Mouse (Mus musculus) kidney, embryonic 14.5 days (tissue): ENCODE results near the gene Trim37. TPM values are rescaled to one million over a fixed set of nuclear protein-coding genes. Genes with fewer than 3 reads are reported as not detected.

Source experiments
- ATAC-seq: fragments of 200-750 bp; cut with Nextera tagmentation; 2 replicates; pipeline ENCODE4 v1.8.0; 2017; ENCODE audit warnings: moderate number of reproducible peaks, mild to moderate bottlenecking, moderate TSS enrichment, moderate library complexity; ENCODE audit not compliant: low FRiP score, low TSS enrichment
- H3K27ac ChIP-seq: fragments of 300-500 bp; sonication (generic); 2 replicates; pipeline ENCODE4 v1.5.1; 2014; ENCODE audit warnings: low read depth, mild to moderate bottlenecking, low read length, moderate library complexity, mixed read lengths
- H3K27me3 ChIP-seq: fragments of 300-500 bp; sonication (generic); 2 replicates; pipeline ENCODE4 v1.6.1; 2014; ENCODE audit warnings: mild to moderate bottlenecking, low read length; ENCODE audit not compliant: control insufficient read depth, insufficient read depth
- H3K36me3 ChIP-seq: fragments of 300-500 bp; sonication (generic); 2 replicates; pipeline ENCODE4 v1.6.1; 2014; ENCODE audit warnings: low read length, mixed read lengths; ENCODE audit not compliant: control insufficient read depth, insufficient read depth
- H3K4me1 ChIP-seq: fragments of 300-500 bp; sonication (generic); 2 replicates; pipeline ENCODE4 v1.6.1; 2014; ENCODE audit warnings: low read length, mixed read lengths; ENCODE audit not compliant: control insufficient read depth, insufficient read depth
- H3K4me2 ChIP-seq: fragments of 300-500 bp; sonication (generic); replicated peaks from 2 replicates; pipeline ENCODE4 v1.6.1; 2014; ENCODE audit warnings: low read depth, mild to moderate bottlenecking, low read length
- H3K4me3 ChIP-seq: fragments of 300-500 bp; sonication (generic); 2 replicates; pipeline ENCODE4 v1.5.1; 2014; ENCODE audit warnings: mild to moderate bottlenecking, low read length
- H3K9ac ChIP-seq: fragments of 300-500 bp; sonication (generic); 2 replicates; pipeline ENCODE4 v1.6.1; 2014; ENCODE audit warnings: low read depth, mild to moderate bottlenecking, low read length, moderate library complexity
- H3K9me3 ChIP-seq: fragments of 300-500 bp; sonication (generic); 2 replicates; pipeline ENCODE4 v1.6.1; 2016; ENCODE audit warnings: low read length; ENCODE audit not compliant: control insufficient read depth
- WGBS: fragments of 180-500 bp; shearing (Covaris S2); extraction: QIAGEN DNeasy Blood & Tissue Kit; methylation state at CpG from one replicate; pipeline ENCODE4 v1.1.7; 2014; 5-methylcytosine and 5-hydroxymethylcytosine counted together
- polyA plus RNA-seq: library from polyadenylated mRNA; unstranded; fragments of >200 nt; fragmentation: Nextera tagmentation; extraction: Ambion mirVana; gene quantifications from 2 replicates; pipeline ENCODE4 v1.2.1, GENCODE M21; 2014

The Trim37 gene
- polyA plus RNA-seq = 20.6 and 41.4 TPM in 2 replicates

DNA sequence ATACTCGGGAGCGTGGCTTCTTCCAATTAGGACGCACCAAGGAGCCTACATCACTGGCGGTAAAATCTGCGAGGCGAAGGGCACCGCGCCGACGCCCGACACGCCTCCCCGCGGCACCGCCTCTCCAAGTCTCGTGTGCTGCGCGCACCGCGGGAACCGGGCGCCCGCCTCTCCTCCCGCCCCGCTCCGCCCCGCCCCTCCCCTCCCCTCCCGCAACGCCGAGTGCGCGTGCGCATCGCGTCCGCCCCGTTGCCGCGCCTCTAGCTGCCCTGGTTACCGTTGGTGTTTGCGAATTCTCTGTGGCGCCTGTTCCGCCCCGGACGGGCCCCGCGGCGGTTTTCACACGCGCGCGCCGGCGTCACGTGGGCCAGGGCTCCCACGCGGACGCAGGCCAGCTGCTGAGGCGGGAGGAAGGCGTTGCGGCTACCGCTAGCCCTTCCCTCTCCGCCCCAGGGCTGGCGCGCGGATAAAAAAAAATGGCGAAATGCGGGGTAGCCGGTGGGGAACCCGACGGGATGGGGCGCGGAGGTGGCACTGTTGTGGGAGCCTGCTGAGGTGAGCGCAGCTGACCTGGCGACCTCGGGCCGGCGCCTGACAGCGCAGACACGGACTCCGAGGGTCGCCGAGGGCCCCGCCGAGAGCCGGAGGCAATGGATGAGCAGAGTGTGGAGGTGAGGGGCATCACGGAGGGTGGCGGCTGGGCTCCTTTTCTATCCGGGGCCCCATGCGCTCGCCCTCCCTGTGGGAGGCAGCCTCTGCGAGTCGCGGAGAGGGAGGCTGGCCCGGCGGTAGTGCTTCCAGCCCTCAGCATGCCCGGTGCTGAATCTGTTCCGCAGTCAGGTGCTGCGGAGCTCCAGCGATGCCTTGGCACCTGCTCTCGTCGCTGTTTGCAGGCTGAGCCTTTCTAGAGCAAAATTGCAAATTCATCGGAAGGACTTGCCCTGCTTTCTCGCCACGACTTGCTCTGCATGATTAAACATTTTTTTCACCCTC, at the start of gene Trim37:
Gene Trim37 (plus strand): TSS at position 254 of the 993 bp plus-strand sequence.
- H3K27me3 ChIP-seq = no peaks in the 10 kb centered on the region
- H3K9me3 ChIP-seq = no peaks in the 10 kb centered on the region
- under 1% methylated on average over 91 of the region's 105 CpGs for WGBS
- peak within 1 kb of the TSS; percentile 51 for H3K4me2 ChIP-seq
- H3K4me3 ChIP-seq = peak within 1 kb of the TSS; percentile 76
- peaks cover 35% of the 10 kb centered on the region for H3K36me3 ChIP-seq
- H3K27ac ChIP-seq = peak within 1 kb of the TSS; percentile 86
- peak; percentile 95 for ATAC-seq
- H3K4me1 ChIP-seq = no peaks in the 10 kb centered on the region; the same call in none of the 2 replicates
- peak within 1 kb of the TSS; percentile 62 for H3K9ac ChIP-seq

DNA sequence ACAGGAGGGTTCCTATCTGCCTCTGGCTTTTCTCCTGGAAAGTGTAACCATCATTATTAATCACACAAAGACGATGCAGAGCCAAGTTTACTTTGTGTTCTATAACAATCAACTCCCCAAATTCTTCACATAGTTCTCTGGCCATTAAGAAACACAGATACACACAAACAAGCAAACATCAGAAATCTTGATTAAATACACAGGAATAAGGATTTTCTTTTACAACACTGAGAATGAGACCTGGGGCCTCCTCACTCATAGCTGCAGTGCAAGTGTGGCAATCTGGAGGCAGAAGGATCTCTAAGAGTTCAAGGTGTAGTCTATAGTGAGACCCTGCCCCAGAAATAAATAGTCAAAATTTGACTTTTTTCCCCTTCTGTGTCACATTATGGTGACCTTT, 43.2 kb upstream of the Trim37 start:
- ATAC-seq = no peak
- no peak overlapping the region for H3K4me2 ChIP-seq
- no peak overlapping the region for H3K9ac ChIP-seq
- H3K9me3 ChIP-seq = no peaks in the 10 kb centered on the region
- WGBS = 81% methylated on average over 1 of the region's 1 CpGs
- H3K4me3 ChIP-seq = no peak overlapping the region
- peaks cover 12% of the 10 kb centered on the region for H3K4me1 ChIP-seq
- H3K27ac ChIP-seq = no peak overlapping the region
- H3K36me3 ChIP-seq = peaks cover 45% of the 10 kb centered on the region
- no peaks in the 10 kb centered on the region for H3K27me3 ChIP-seq

DNA sequence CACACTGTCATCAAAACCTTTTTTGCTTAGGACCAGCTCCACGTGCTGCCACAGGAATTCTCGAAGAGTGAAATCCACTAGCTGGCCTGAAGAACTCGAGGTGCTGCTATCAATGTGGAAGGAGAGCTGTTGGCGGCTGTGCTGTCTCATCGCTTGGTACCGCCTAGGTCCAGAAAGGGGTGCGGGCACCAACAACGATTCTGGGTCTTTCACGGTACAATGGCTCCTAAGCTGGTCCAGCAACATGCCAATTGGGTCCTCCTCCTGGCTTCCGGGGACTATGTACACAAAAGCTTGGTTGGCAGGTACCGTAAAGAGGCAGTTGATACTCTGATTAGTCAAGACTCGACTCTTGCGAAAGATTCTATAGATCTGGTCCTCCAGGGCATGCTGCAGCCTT, 41.4 kb upstream of the Trim37 start:
- ATAC-seq = no peak
- Histone ChIP-seq H3K36me3 (peaks cover 43% of the 10 kb centered on the region), H3K9me3 (no peaks in the 10 kb centered on the region), H3K27ac (no peak overlapping the region), H3K9ac (peak overlapping the region; percentile 74; the same call in 1 of the 2 replicates), H3K27me3 (no peaks in the 10 kb centered on the region), H3K4me2 (peak overlapping the region; percentile 74), H3K4me3 (peak overlapping the region; percentile 75), H3K4me1 (peaks cover 12% of the 10 kb centered on the region)
- 88% methylated on average over 13 of the region's 13 CpGs for WGBS

DNA sequence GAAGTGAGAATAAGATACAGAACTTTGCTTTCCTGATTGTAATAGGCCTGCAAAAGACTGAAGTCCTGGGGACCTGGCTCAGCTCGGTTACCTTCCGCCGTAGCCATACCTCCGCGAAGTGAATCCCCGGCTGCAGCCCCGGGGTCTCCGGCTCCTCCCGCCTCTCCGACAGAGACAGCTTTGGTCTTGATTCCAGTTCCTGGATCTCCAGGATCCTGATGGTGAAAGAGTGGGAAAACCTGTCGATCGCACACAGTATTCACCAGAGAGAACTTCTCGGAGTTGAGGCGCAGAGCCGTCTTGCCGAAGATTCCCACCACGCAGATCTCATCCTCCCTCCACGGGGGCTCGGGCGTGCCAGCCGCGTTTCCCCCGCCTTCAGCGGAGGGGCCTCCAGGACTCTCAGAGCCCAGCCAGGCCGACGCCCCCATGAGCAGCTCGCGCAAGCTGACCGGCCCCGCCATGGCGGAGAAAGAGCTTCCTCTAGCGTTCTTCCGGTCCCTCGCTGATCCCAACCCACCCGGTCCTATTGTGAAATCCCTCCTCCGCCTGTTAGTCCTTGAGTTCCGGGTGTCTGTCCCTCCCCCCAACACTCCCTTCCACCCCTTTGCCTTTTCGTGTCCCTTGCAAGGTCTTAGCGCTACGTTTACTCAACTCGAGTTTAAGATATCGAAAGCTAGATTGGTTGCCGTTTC, 40.4 kb upstream of the Trim37 start, which contains the start of gene Smg8:
Gene Smg8 (minus strand): TSS at position 485 of the 695 bp plus-strand sequence.
- Histone ChIP-seq H3K9ac (peak within 1 kb of the TSS; percentile 74), H3K27me3 (no peaks in the 10 kb centered on the region), H3K4me2 (peak within 1 kb of the TSS; percentile 74), H3K4me3 (peak within 1 kb of the TSS; percentile 75), H3K27ac (peak within 1 kb of the TSS; percentile 30; the same call in 1 of the 2 replicates), H3K9me3 (no peaks in the 10 kb centered on the region), H3K4me1 (peaks cover 12% of the 10 kb centered on the region), H3K36me3 (peaks cover 43% of the 10 kb centered on the region)
- peak; percentile 93 for ATAC-seq
- WGBS = under 1% methylated on average over 43 of the region's 43 CpGs

DNA sequence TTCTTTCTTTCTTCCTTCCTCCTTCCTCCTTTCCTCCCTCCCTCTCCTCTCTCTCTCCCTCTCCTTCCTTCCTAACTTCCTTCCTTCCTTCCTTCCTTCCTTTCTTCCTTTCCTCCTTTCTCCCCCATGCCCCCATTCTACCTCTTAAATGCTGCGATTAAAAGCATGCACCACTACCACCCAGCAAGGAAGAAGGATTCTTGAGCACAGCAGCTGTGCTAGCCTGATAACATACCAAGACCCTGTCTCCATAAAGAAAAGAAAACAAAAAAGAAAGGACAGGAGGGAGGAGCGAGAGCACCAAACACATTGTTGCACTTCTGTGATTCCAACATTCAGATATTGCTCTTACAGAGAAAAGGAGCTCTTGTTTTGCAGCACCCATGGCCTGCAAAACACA, 39.7 kb upstream of the Trim37 start:
- Histone ChIP-seq H3K36me3 (peaks cover 45% of the 10 kb centered on the region), H3K4me3 (peak overlapping the region; percentile 75), H3K27ac (no peak overlapping the region), H3K27me3 (no peaks in the 10 kb centered on the region), H3K9me3 (no peaks in the 10 kb centered on the region), H3K4me1 (peaks cover 12% of the 10 kb centered on the region), H3K9ac (peak overlapping the region; percentile 74; the same call in 1 of the 2 replicates), H3K4me2 (peak overlapping the region; percentile 74)
- no peak for ATAC-seq
- 67% methylated on average over 2 of the region's 2 CpGs for WGBS

DNA sequence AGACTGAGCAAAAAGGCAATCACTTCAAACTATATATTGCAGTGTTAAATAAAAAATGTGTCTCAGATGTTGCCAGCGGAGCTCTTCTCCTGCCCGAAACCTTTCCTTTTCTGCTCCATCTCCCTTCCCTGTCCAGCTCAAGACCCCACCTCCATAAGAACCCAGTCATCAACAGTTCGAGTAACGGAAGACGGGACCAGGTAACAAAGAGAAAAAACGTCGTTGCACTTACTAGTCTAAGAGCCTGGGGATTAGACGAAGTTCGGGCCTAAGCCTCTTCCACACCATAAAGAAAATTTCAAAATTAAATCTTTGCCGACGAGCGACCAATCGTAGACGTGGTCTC, 18.5 kb upstream of the Trim37 start, which contains the start of gene Prr11:
Gene Prr11 (minus strand): TSS at position 300 of the 346 bp plus-strand sequence.
- Histone ChIP-seq H3K4me1 (peaks cover 11% of the 10 kb centered on the region; the same call in 1 of the 2 replicates), H3K36me3 (peaks cover 39% of the 10 kb centered on the region), H3K9me3 (no peaks in the 10 kb centered on the region), H3K9ac (peak within 1 kb of the TSS; percentile 94), H3K27me3 (no peaks in the 10 kb centered on the region), H3K4me2 (peak within 1 kb of the TSS; percentile 60), H3K4me3 (peak within 1 kb of the TSS; percentile 87), H3K27ac (peak within 1 kb of the TSS; percentile 99)
- ATAC-seq = no peak
- 0% methylated on average over 14 of the region's 14 CpGs for WGBS

DNA sequence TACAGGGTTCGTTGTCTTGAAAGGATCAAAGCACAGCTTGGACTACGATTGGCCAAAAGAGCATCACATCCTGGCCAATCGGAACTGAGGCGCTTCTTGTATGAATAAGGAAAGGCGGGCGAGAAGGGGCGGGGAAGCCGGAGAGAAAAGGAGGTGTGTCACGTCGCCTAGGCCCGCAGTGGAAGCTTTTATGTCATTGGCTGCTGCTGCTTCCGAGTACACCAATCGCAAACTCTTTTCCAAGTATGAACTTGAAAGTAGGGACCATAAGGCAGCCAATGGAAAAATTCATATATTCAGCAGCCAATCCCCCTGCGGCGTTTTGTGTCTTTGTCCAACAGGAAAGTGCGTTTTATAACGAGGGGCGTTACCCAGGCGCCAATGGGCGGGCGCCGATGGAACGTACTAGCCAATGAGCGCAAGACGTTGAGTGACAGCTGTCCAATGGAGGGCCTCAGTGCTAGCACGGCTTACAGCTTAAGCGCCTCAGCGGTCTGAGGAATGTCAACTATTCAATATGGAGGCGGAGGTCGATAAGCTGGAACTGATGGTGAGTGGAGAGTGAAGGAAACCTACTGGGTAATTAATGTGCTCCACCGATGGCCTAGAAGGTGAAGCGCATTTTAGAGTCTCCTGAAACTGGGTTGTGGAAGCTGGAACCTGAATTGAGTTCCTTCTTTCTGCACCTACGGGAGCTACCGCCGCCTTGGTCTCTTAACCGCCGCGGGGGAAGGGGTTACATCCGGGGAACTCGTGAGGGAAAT, 17.9 kb upstream of the Trim37 start, which contains the start of gene Ska2:
Gene Ska2 (plus strand): TSS at position 480 of the 764 bp plus-strand sequence.
- peak; percentile 99 for ATAC-seq
- peak within 1 kb of the TSS; percentile 94 for H3K9ac ChIP-seq
- H3K4me2 ChIP-seq = peak within 1 kb of the TSS; percentile 60
- H3K9me3 ChIP-seq = no peaks in the 10 kb centered on the region
- peak within 1 kb of the TSS; percentile 99 for H3K27ac ChIP-seq
- peak within 1 kb of the TSS; percentile 87 for H3K4me3 ChIP-seq
- H3K27me3 ChIP-seq = no peaks in the 10 kb centered on the region
- peaks cover 38% of the 10 kb centered on the region for H3K36me3 ChIP-seq
- H3K4me1 ChIP-seq = peaks cover 11% of the 10 kb centered on the region; the same call in 1 of the 2 replicates
- under 1% methylated on average over 40 of the region's 40 CpGs for WGBS

DNA sequence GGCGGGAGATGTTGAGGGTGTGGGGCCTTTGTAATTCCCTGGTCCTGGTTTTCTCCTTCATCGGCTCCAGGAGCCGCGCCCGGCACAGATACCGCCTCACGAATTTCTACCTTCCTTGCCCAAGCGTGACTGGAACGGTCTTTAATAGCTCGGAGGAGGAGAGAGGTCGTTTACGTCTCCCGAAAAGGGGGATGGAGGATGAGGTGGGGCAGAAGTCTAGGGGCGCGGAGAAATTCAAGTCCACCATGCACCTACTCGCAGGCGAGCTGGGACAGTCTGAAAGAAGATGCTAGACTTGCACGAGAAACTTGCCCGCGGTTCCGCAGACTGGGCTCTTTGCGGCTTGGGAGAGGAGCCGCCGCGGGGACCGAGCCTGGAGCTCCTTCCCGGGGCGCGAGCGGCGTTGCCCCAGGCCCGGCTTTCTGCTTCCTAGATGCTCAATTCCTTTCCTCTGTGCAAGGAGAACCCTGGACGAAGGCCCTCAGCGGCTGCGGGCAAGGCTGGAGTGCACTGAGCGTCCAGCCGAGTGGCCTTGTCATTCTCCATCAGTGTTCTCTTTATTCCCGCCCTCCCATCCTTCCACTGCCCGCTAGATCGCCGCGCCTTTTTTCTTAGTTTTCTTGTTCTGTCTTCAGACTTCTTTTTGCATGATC, 17.2 kb upstream of the Trim37 start:
- H3K27ac ChIP-seq = peak overlapping the region; percentile 99
- peak overlapping the region; percentile 94 for H3K9ac ChIP-seq
- H3K27me3 ChIP-seq = no peaks in the 10 kb centered on the region
- H3K4me2 ChIP-seq = peak overlapping the region; percentile 60
- no peak; the same call in none of the 2 replicates for ATAC-seq
- WGBS = under 1% methylated on average over 42 of the region's 42 CpGs
- H3K4me3 ChIP-seq = peak overlapping the region; percentile 87
- peaks cover 38% of the 10 kb centered on the region for H3K36me3 ChIP-seq
- no peaks in the 10 kb centered on the region for H3K9me3 ChIP-seq
- peaks cover 11% of the 10 kb centered on the region; the same call in 1 of the 2 replicates for H3K4me1 ChIP-seq
